In genomic region chr9:97017811-97018641, GRCm38 (mm10) we compare ENCODE assay signal across 8 mouse cellular contexts. TPM values are rescaled to one million over a fixed set of nuclear protein-coding genes. Genes with fewer than 3 reads are reported as not detected.
A peak's percentile ranks its signal among the peaks of the same experiment; 100 is the strongest.
DNase-seq lines count a peak whose midpoint lies in the region; ATAC-seq lines count a peak whose summit lies in the region.
"Had no signal": no experiment of that assay in that cellular context is flagged by ENCODE, and none has a peak within 500 bp of the region (broad histone marks: within the 10 kb centered on the region; RNA-seq: fewer than 3 reads in every experiment).

No protein-coding gene starts in this region.

- intact Hi-C loops in left cerebral cortex, postnatal 4 days (cut with DNase I), result loop anchor here (5.0 kb wide), 3 partner anchors 49 to 96 kb away; no protein-coding TSS in a partner anchor

- peak overlapping the region; percentile 69 for H3K4me2 ChIP-seq in intestine, embryonic 14.5 days (ENCODE audit: low read length)
- peak overlapping the region; percentile 60 for H3K4me2 ChIP-seq in midbrain, embryonic 11.5 days
- H3K4me2 ChIP-seq in stomach, embryonic 14.5 days (replicated peaks; ENCODE audit: low read depth, low read length), result peak overlapping the region; percentile 93

- peaks cover 35% of the 10 kb centered on the region for H3K4me1 ChIP-seq in intestine, embryonic 14.5 days (replicated peaks; ENCODE audit: control insufficient read depth, insufficient read depth, low read length)
- peaks cover 45% of the 10 kb centered on the region for H3K4me1 ChIP-seq in midbrain, embryonic 11.5 days (ENCODE audit: control insufficient read depth, insufficient read depth, low read length)
- peaks cover 16% of the 10 kb centered on the region for H3K4me1 ChIP-seq in stomach, embryonic 14.5 days (ENCODE audit: control insufficient read depth, insufficient read depth, low read length)

- DNase-seq in adrenal gland, postnatal 25 days, result peak; percentile 61
- peak; percentile 91 for DNase-seq in embryo, embryonic 11 days
- DNase-seq in gastrocnemius, postnatal 4 days (ENCODE audit: low spot score in 2 of 2), result peak; percentile 30 to 76
- DNase-seq in intestine, embryonic 14.5 days (ENCODE audit: low spot score), result peak; percentile 94
- DNase-seq in left cerebral cortex, postnatal 4 days, result peak; percentile 84
- DNase-seq in midbrain, embryonic 11.5 days (ENCODE audit: low spot score, missing footprints), result peak; percentile 99

- no peaks in the 10 kb centered on the region for H3K9me3 ChIP-seq in intestine, embryonic 14.5 days (ENCODE audit: control insufficient read depth, low read length)
- H3K9me3 ChIP-seq in midbrain, embryonic 11.5 days (ENCODE audit: control insufficient read depth, low read length), result no peaks in the 10 kb centered on the region
- H3K9me3 ChIP-seq in stomach, embryonic 14.5 days (ENCODE audit: control insufficient read depth, low read depth, low read length), result no peaks in the 10 kb centered on the region

- peak overlapping the region; percentile 96 for H3K27ac ChIP-seq in intestine, embryonic 14.5 days (ENCODE audit: low read depth)
- peak overlapping the region; percentile 99 for H3K27ac ChIP-seq in midbrain, embryonic 11.5 days (ENCODE audit: low read depth, low read length)
- H3K27ac ChIP-seq in stomach, embryonic 14.5 days (ENCODE audit: low read length), result peak overlapping the region; percentile 92

- peak overlapping the region; percentile 94 for H3K9ac ChIP-seq in intestine, embryonic 14.5 days (ENCODE audit: low read length)
- H3K9ac ChIP-seq in midbrain, embryonic 11.5 days (ENCODE audit: low read length), result peak overlapping the region; percentile 98
- peak overlapping the region; percentile 85 for H3K9ac ChIP-seq in stomach, embryonic 14.5 days (replicated peaks; ENCODE audit: low read depth, low read length)

- H3K4me3 ChIP-seq in intestine, embryonic 14.5 days (ENCODE audit: low read depth, low read length), result peak overlapping the region; percentile 67
- peak overlapping the region; percentile 68 for H3K4me3 ChIP-seq in midbrain, embryonic 11.5 days (ENCODE audit: low read depth, low read length)
- H3K4me3 ChIP-seq in stomach, embryonic 14.5 days (ENCODE audit: low read depth, low read length), result peak overlapping the region; percentile 69

- peak; percentile 71 for ATAC-seq in intestine, embryonic 14.5 days (replicated peaks; ENCODE audit: low FRiP score, low TSS enrichment, low read depth)
- ATAC-seq in midbrain, embryonic 11.5 days (ENCODE audit: low FRiP score), result peak; percentile 49
- peak; percentile 26 for ATAC-seq in stomach, embryonic 14.5 days (ENCODE audit: insufficient number of reproducible peaks, insufficient read depth, low FRiP score, low read depth)

- WGBS in intestine, embryonic 14.5 days, result under 1% methylated on average over 62 of the region's 62 CpGs
- WGBS in midbrain, embryonic 11.5 days, result under 1% methylated on average over 62 of the region's 62 CpGs
- WGBS in stomach, embryonic 14.5 days, result 0% methylated on average over 62 of the region's 62 CpGs

- 0 out of 2 replicates have a peak, but pooled peaks cover 7% of the 10 kb centered on the region for H3K27me3 ChIP-seq in intestine, embryonic 14.5 days (replicated peaks; ENCODE audit: control insufficient read depth, insufficient read depth, low read length)
- H3K27me3 ChIP-seq in midbrain, embryonic 11.5 days (ENCODE audit: control insufficient read depth, insufficient read depth, low read length), result no peaks in the 10 kb centered on the region
- H3K27me3 ChIP-seq in stomach, embryonic 14.5 days (ENCODE audit: control insufficient read depth, insufficient read depth, low read length), result no peaks in the 10 kb centered on the region

- H3K36me3 ChIP-seq in intestine, embryonic 14.5 days (ENCODE audit: control insufficient read depth, insufficient read depth, low read length), result no peaks in the 10 kb centered on the region
- no peaks in the 10 kb centered on the region for H3K36me3 ChIP-seq in midbrain, embryonic 11.5 days (ENCODE audit: control insufficient read depth, insufficient read depth, low read length)
- H3K36me3 ChIP-seq in stomach, embryonic 14.5 days (ENCODE audit: control insufficient read depth, insufficient read depth, low read length), result no peaks in the 10 kb centered on the region

RNA-seq across cellular contexts. Expression of gene Spsb4, which starts 0.6 kb away (rescaled TPM):
- 0.86 and 1.2 TPM in 2 replicates for total RNA-seq in adrenal gland, postnatal 25 days (2021)
- total RNA-seq in gastrocnemius, postnatal 4 days (2021), result 10 to 100 TPM; 16.1 to 18.0 TPM
- 28.3 and 33.2 TPM in 2 replicates for polyA plus RNA-seq in intestine, embryonic 14.5 days (2014; fragmentation: Nextera tagmentation; extraction: Ambion mirVana)
- 10 to 100 TPM; 20.2 to 20.6 TPM for total RNA-seq in left cerebral cortex, postnatal 4 days (2021)
- polyA plus RNA-seq in midbrain, embryonic 11.5 days (2014; fragmentation: Nextera tagmentation; extraction: Ambion mirVana), result 107 and 115 TPM in 2 replicates
- 19.9 and 23.4 TPM in 2 replicates for polyA plus RNA-seq in stomach, embryonic 14.5 days (2014; fragmentation: Nextera tagmentation; extraction: Ambion mirVana)
- total RNA-seq: neutrophil, adult 5-6 weeks had no signal

Comparison
In these comparisons a context has a peak if more than half of its experiments do, and no peak if none do; other contexts are left out.
1. Peak in every context shown above with its lines: DNase-seq, ATAC-seq, H3K4me3 ChIP-seq and H3K27ac ChIP-seq.